Mouse (Mus musculus): ENCODE measurements at regions not wholly inside any gene's neighbourhood (a gene's known extent, or its start where the extent isn't known, plus 50 kb on each side); places are given as distances from the start of the nearest gene placed in this dataset.
A peak's percentile ranks its signal among the peaks of the same experiment; 100 is the strongest.

GRCm38 (mm10) chr3:52879700-52880099 lies 137.3 kb downstream of the Cog6 start:
- Histone ChIP-seq H3K9me3 (replicated peaks; ENCODE audit: control insufficient read depth, low read length) (no peaks in the 10 kb centered on the region), H3K27ac (ENCODE audit: low read depth) (no peak overlapping the region), H3K4me3 (ENCODE audit: low read depth, low read length) (no peak overlapping the region), H3K36me3 (replicated peaks; ENCODE audit: control insufficient read depth, insufficient read depth, low read length) (no peaks in the 10 kb centered on the region), H3K27me3 (ENCODE audit: control insufficient read depth, insufficient read depth, low read length) (no peaks in the 10 kb centered on the region), H3K4me2 (ENCODE audit: low read depth, low read length) (no peak overlapping the region), H3K9ac (replicated peaks; ENCODE audit: low read depth, low read length) (no peak overlapping the region), H3K4me1 (ENCODE audit: control insufficient read depth, insufficient read depth) (peaks cover 11% of the 10 kb centered on the region; the same call in 1 of the 2 replicates)
- WGBS: 69% methylated on average over 10 of the region's 10 CpGs
- no peak for TF ChIP-seq CTCF (IDR thresholded peaks at IDR 0.05; ENCODE audit: low read depth)
- no peak for TF ChIP-seq EP300 (IDR thresholded peaks at IDR 0.05; ENCODE audit: low read depth)
- no peak for DNase-seq (ENCODE audit: low spot score)
- ATAC-seq (ENCODE audit: insufficient read depth, low read depth): no peak

- H3K27ac ChIP-seq (ENCODE audit: low read depth): peak overlapping the region; percentile 30; the same call in 1 of the 2 replicates
- H3K9ac ChIP-seq (replicated peaks; ENCODE audit: low read depth, low read length): no peak overlapping the region
- H3K4me1 ChIP-seq (ENCODE audit: control insufficient read depth, insufficient read depth): peaks cover 11% of the 10 kb centered on the region; the same call in 1 of the 2 replicates
- H3K4me2 ChIP-seq (ENCODE audit: low read depth, low read length): no peak overlapping the region
- 53% methylated on average over 3 of the region's 3 CpGs for WGBS
- DNase-seq (ENCODE audit: low spot score) (no peak), ATAC-seq (ENCODE audit: insufficient read depth, low read depth) (peak; percentile 43)
- TF ChIP-seq EP300 (IDR thresholded peaks at IDR 0.05; ENCODE audit: low read depth): peak; percentile 59; the same call in 1 of the 2 replicates
- no peak for TF ChIP-seq CTCF (IDR thresholded peaks at IDR 0.05; ENCODE audit: low read depth)
- H3K9me3 ChIP-seq (replicated peaks; ENCODE audit: control insufficient read depth, low read length): no peaks in the 10 kb centered on the region
- no peaks in the 10 kb centered on the region for H3K27me3 ChIP-seq (ENCODE audit: control insufficient read depth, insufficient read depth, low read length)
- H3K4me3 ChIP-seq (ENCODE audit: low read depth, low read length): no peak overlapping the region
- H3K36me3 ChIP-seq (replicated peaks; ENCODE audit: control insufficient read depth, insufficient read depth, low read length): no peaks in the 10 kb centered on the region
Observed at GRCm38 (mm10) chr3:52878334-52878733, 138.7 kb downstream of the Cog6 start.

- H3K27me3 ChIP-seq (ENCODE audit: control insufficient read depth, insufficient read depth, low read length): no peaks in the 10 kb centered on the region
- 82% methylated on average over 5 of the region's 5 CpGs for WGBS
- no peak overlapping the region for H3K27ac ChIP-seq (ENCODE audit: low read depth)
- H3K36me3 ChIP-seq (replicated peaks; ENCODE audit: control insufficient read depth, insufficient read depth, low read length): no peaks in the 10 kb centered on the region
- TF ChIP-seq EP300 (IDR thresholded peaks at IDR 0.05; ENCODE audit: low read depth): no peak
- no peak for TF ChIP-seq CTCF (IDR thresholded peaks at IDR 0.05; ENCODE audit: low read depth)
- no peak overlapping the region for H3K4me2 ChIP-seq (ENCODE audit: low read depth, low read length)
- no peaks in the 10 kb centered on the region for H3K9me3 ChIP-seq (replicated peaks; ENCODE audit: control insufficient read depth, low read length)
- H3K4me3 ChIP-seq (ENCODE audit: low read depth, low read length): no peak overlapping the region
- DNase-seq (ENCODE audit: low spot score) (no peak), ATAC-seq (ENCODE audit: insufficient read depth, low read depth) (no peak)
- H3K4me1 ChIP-seq (ENCODE audit: control insufficient read depth, insufficient read depth): 0 out of 2 replicates have a peak, but pooled peaks cover 3% of the 10 kb centered on the region
- no peak overlapping the region for H3K9ac ChIP-seq (replicated peaks; ENCODE audit: low read depth, low read length)
Observed at GRCm38 (mm10) chr3:52872260-52872659, 144.8 kb downstream of the Cog6 start.

- Histone ChIP-seq H3K4me2 (ENCODE audit: low read depth, low read length) (no peak overlapping the region), H3K27me3 (ENCODE audit: control insufficient read depth, insufficient read depth, low read length) (no peaks in the 10 kb centered on the region), H3K4me1 (ENCODE audit: control insufficient read depth, insufficient read depth) (no peaks in the 10 kb centered on the region), H3K9me3 (replicated peaks; ENCODE audit: control insufficient read depth, low read length) (no peaks in the 10 kb centered on the region), H3K27ac (ENCODE audit: low read depth) (no peak overlapping the region), H3K9ac (replicated peaks; ENCODE audit: low read depth, low read length) (no peak overlapping the region), H3K4me3 (ENCODE audit: low read depth, low read length) (no peak overlapping the region), H3K36me3 (replicated peaks; ENCODE audit: control insufficient read depth, insufficient read depth, low read length) (no peaks in the 10 kb centered on the region)
- no peak for ATAC-seq (ENCODE audit: insufficient read depth, low read depth)
- no peak for TF ChIP-seq EP300 (IDR thresholded peaks at IDR 0.05; ENCODE audit: low read depth)
- TF ChIP-seq CTCF (IDR thresholded peaks at IDR 0.05; ENCODE audit: low read depth): no peak
- 78% methylated on average over 8 of the region's 8 CpGs for WGBS
- DNase-seq (ENCODE audit: low spot score): no peak
Observed at GRCm38 (mm10) chr3:52863146-52863849, 153.7 kb downstream of the Cog6 start.

- no peaks in the 10 kb centered on the region for H3K4me1 ChIP-seq (ENCODE audit: control insufficient read depth, insufficient read depth)
- no peaks in the 10 kb centered on the region for H3K27me3 ChIP-seq (ENCODE audit: control insufficient read depth, insufficient read depth, low read length)
- TF ChIP-seq CTCF (IDR thresholded peaks at IDR 0.05; ENCODE audit: low read depth): no peak
- TF ChIP-seq EP300 (IDR thresholded peaks at IDR 0.05; ENCODE audit: low read depth): no peak
- H3K9me3 ChIP-seq (replicated peaks; ENCODE audit: control insufficient read depth, low read length): no peaks in the 10 kb centered on the region
- ATAC-seq (ENCODE audit: insufficient read depth, low read depth) (no peak), DNase-seq (ENCODE audit: low spot score) (no peak)
- H3K36me3 ChIP-seq (replicated peaks; ENCODE audit: control insufficient read depth, insufficient read depth, low read length): no peaks in the 10 kb centered on the region
- H3K27ac ChIP-seq (ENCODE audit: low read depth): no peak overlapping the region
- H3K4me2 ChIP-seq (ENCODE audit: low read depth, low read length): no peak overlapping the region
- H3K9ac ChIP-seq (replicated peaks; ENCODE audit: low read depth, low read length): no peak overlapping the region
- H3K4me3 ChIP-seq (ENCODE audit: low read depth, low read length): no peak overlapping the region
- WGBS: 85% methylated on average over 4 of the region's 4 CpGs
Observed at GRCm38 (mm10) chr3:52862026-52862425, 155.0 kb downstream of the Cog6 start.

GRCm38 (mm10) chr3:52861538-52861937 lies 155.5 kb downstream of the Cog6 start:
- no peak overlapping the region for H3K9ac ChIP-seq (replicated peaks; ENCODE audit: low read depth, low read length)
- 84% methylated on average over 13 of the region's 13 CpGs for WGBS
- H3K27ac ChIP-seq (ENCODE audit: low read depth): no peak overlapping the region
- DNase-seq (ENCODE audit: low spot score) (no peak), ATAC-seq (ENCODE audit: insufficient read depth, low read depth) (no peak)
- H3K9me3 ChIP-seq (replicated peaks; ENCODE audit: control insufficient read depth, low read length): no peaks in the 10 kb centered on the region
- H3K27me3 ChIP-seq (ENCODE audit: control insufficient read depth, insufficient read depth, low read length): no peaks in the 10 kb centered on the region
- no peak overlapping the region for H3K4me2 ChIP-seq (ENCODE audit: low read depth, low read length)
- H3K4me1 ChIP-seq (ENCODE audit: control insufficient read depth, insufficient read depth): no peaks in the 10 kb centered on the region
- no peaks in the 10 kb centered on the region for H3K36me3 ChIP-seq (replicated peaks; ENCODE audit: control insufficient read depth, insufficient read depth, low read length)
- TF ChIP-seq CTCF (IDR thresholded peaks at IDR 0.05; ENCODE audit: low read depth) (no peak), EP300 (IDR thresholded peaks at IDR 0.05; ENCODE audit: low read depth) (no peak)
- no peak overlapping the region for H3K4me3 ChIP-seq (ENCODE audit: low read depth, low read length)
